Mouse (Mus musculus) thymus, adult 2 months (tissue): Measurements from ENCODE around the gene Gm28729.

Experiments used
- CTCF ChIP-seq: fragments of 200-500 bp; IDR thresholded peaks from 2 replicates; pipeline ENCODE4 v1.5.1; 2012; ENCODE audit warnings: mild to moderate bottlenecking, control low read depth, low read length, moderate library complexity, borderline replicate concordance; ENCODE audit not compliant: control insufficient read depth, poor library complexity, insufficient read depth; ENCODE audit errors: extremely low read depth
- POLR2A ChIP-seq: fragments of 200-500 bp; IDR thresholded peaks from 2 replicates; pipeline ENCODE4 v1.6.1; 2012; ENCODE audit warnings: mild to moderate bottlenecking, low read length, control low read depth, moderate library complexity; ENCODE audit not compliant: control insufficient read depth, poor library complexity, insufficient read depth; ENCODE audit errors: extremely low read depth

GRCm38 (mm10) chr9:96470266-96470974, 54.6 kb downstream of the Gm28729 start:
- TF ChIP-seq CTCF (no peak), POLR2A (no peak)
